Mouse (Mus musculus): ENCODE data around the gene Ttll9. TPM values are rescaled to one million over a fixed set of nuclear protein-coding genes. Genes with fewer than 3 reads are reported as not detected.

The Ttll9 gene
- polyA plus RNA-seq (2014; fragmentation: Illumina TruSeq; extraction: RNeasy Lipid Tissue Mini Kit (QIAGEN cat#74804); ENCODE audit: low read depth, low replicate concordance), result not detected

DNA sequence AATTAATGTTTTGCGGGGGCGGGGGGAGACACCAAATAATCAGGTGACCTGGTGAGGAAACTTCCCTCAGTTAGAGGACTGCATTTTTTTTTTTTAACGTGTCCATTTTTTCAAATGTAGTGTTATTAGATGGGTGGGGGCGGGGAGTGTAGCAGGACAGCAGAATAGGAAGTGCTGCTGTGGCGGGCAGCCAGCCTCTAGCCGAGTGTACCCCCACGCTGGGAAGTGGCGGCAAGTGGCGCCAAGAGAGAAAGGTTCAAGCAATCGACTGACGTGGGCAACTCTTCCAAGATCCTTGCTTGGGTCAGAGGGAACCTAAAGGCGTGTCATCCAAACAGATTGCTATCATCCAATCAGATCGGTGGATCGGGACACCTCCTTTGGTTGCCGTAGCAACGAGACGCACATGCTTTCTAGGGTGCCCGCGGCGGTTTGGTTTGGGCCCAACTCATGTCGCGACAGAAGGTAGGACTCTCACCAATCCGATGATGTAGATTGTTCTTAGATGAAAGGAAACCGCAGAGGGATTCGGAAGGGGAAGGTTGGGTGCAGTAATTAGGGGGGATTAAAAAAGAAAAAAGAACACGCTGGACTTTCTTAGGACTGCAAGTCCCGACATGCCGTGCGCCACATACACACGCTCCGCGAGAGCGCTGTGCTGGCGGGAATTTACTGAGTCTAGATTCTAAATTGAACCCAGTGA, at the start of gene Ttll9:
Ttll9 (plus strand) TSS at position 395 of the 703 bp plus-strand sequence.

DNA sequence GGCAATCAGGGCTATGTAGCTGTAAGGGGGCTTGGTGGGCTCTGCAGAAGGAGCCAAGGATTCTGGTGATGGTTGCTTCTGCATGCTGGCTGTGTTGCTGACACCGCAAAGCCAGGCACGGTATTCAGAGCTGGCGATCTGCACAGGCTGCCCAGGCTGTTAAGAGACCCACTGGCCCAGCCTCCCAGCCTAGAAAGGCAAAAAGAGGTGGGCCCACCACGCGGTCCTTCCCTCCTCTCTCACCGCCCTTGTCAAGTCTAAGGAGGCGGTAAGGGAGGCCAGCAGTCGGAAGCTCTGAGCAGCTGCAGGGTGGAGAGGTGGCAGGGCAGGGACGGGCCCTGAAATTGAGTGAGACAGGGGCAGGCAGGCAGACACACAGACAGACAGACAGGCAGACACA, 29.2 kb upstream of the Ttll9 start, which contains the start of gene Foxs1:
Foxs1 (minus strand) TSS at position 161 of the 400 bp plus-strand sequence.

DNA sequence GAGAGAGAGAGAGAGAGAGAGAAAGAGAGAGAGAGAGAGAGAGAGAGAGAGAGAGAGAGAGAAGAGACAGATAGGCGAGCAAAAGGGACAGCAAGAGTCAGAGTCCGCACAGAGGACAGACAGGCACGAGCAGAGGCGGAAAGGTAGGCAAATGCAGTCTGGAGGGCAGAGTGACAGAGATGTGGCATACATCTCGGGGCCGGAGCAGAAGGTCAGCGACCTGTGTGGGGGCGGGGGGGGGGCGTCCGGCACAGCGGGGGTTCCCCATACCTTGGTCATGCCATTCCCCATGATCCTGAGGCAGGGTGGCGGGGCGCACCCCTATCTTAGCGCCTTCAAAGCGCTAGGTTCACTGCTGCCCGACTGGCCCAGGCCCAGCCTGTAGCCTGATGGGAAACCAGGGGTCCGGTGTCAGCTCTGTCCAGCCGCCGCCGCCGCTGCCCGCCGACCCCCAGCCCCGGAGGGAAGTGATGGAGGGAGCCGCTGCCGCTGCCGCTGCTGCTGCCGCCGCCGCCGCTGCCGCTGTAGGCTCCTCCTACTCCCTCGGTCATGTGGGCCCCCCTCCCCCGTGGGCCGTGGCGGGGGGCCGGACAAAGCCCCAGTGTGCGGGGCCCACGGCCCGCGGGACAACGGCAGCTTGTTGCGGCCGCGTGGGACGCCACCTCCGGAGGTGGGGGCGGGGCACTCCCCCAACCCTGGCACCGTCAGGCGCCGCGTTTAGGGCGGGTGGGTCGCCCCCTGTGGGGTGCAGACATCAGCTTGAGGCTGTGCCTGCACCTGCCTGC, 11.0 kb upstream of the Ttll9 start, which contains the start of gene Dusp15:
Dusp15 (minus strand) TSS at position 634 of the 785 bp plus-strand sequence.

DNA sequence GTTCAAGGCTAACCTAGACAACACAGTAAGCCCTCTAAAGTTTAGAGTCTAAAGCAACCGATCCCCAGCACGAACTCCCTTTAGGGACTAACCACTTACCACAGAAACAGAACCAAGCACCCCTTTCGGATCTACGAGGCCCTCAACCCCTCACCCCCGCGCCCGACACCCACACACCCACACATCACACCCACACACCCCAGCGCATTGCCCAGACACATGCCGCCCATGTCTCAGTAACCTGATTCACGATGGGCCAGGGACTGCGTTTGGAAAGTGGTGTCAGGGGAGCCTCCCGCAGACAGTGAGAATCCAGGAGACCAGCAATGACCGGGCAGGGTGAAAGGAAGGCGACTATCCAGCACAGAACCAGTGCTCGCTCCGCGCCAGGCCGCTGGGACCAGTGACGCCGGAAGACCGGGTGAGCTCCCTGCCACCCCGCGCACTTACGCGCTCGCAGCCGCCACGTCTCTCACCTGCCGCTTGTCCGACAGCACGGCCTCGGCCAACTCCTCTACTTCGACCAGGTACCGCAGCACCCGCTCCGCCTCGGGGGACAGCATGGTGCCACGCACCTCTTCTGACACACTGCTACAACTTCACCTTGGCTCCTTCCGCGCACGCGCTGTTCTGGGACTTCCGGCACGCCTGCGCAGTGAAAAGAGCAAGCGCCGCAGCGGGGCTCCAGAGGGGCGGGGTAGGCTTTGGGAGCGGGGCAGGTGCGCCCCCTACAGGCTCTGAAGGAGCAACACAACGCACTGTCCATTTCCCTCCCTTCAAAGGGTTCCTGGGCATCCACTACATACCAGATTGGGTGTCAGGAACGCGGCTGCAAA, 52.7 kb downstream of the Ttll9 start, which contains the start of gene Pdrg1:
Pdrg1 (minus strand) TSS at position 670 of the 836 bp plus-strand sequence.

DNA sequence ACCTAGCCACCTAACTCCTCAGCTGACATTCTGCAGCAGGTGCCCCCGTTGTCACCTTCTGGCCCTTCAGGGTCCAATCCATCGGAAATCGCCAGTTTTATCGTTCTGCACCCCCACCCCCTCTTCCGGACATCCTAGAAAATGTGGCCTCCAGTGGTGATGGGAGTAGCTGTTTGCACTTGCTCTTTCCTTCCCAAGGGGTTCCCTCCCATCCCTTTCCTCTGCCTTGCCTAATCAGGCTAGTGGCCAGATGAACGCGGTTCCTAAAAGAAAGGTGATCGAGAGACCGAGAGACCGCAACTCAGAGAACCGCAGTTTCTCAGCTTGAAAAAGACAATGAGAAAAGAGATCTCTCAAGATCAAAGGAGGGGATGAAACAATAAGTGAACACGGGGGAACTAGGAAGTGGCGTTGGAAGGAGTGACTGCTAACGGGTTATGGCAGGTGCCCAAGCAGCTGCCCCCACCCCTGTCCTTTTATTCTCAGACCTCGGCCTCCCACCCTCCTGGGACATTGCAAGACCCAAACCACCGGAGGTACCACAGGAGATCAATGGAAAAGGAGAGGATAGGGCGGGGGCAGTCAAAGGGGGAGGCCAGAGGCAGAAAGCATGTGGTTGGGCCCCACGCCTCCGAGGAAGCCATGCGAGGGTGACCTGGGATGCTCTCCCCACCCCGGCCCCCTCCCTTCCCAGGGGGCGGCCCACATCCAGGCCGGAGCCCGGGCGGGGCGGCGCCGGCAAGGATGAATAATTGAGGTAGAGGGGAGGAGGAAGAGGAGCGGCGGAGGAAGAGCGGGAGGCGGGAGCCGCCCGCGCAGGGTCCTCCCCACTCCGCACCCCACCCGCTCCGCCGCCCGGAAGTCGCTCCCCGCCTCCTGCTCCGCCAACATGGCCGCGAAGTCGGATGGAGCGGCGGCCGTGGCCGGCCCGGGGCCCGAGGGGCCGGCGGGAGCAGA, 69.1 kb downstream of the Ttll9 start, which contains the start of gene Xkr7:
Xkr7 (plus strand) TSS at position 727 of the 957 bp plus-strand sequence.

Other genes starting within 250 kb of the Ttll9 start
- gene Id1, start 226.2 kb upstream of the Ttll9 start, polyA plus RNA-seq (2014; fragmentation: Illumina TruSeq; extraction: RNeasy Lipid Tissue Mini Kit (QIAGEN cat#74804); ENCODE audit: low read depth, low replicate concordance), result 27.5 TPM
- not detected for gene Cox4i2, start 208.3 kb upstream of the Ttll9 start, polyA plus RNA-seq (2014; fragmentation: Illumina TruSeq; extraction: RNeasy Lipid Tissue Mini Kit (QIAGEN cat#74804); ENCODE audit: low read depth, low replicate concordance)
- 36.9 TPM for gene Bcl2l1, start 130.8 kb upstream of the Ttll9 start, polyA plus RNA-seq (2014; fragmentation: Illumina TruSeq; extraction: RNeasy Lipid Tissue Mini Kit (QIAGEN cat#74804); ENCODE audit: low read depth, low replicate concordance)
- gene Tpx2, start 114.5 kb upstream of the Ttll9 start, polyA plus RNA-seq (2014; fragmentation: Illumina TruSeq; extraction: RNeasy Lipid Tissue Mini Kit (QIAGEN cat#74804); ENCODE audit: low read depth, low replicate concordance), result 1.5 TPM
- gene Mylk2, start 51.1 kb upstream of the Ttll9 start, polyA plus RNA-seq (2014; fragmentation: Illumina TruSeq; extraction: RNeasy Lipid Tissue Mini Kit (QIAGEN cat#74804); ENCODE audit: low read depth, low replicate concordance), result not detected
- not detected for gene Foxs1, start 29.3 kb upstream of the Ttll9 start, polyA plus RNA-seq (2014; fragmentation: Illumina TruSeq; extraction: RNeasy Lipid Tissue Mini Kit (QIAGEN cat#74804); ENCODE audit: low read depth, low replicate concordance)
- 7.7 TPM for gene Dusp15, start 10.8 kb upstream of the Ttll9 start, polyA plus RNA-seq (2014; fragmentation: Illumina TruSeq; extraction: RNeasy Lipid Tissue Mini Kit (QIAGEN cat#74804); ENCODE audit: low read depth, low replicate concordance)
- gene Pdrg1, start 52.9 kb downstream of the Ttll9 start, polyA plus RNA-seq (2014; fragmentation: Illumina TruSeq; extraction: RNeasy Lipid Tissue Mini Kit (QIAGEN cat#74804); ENCODE audit: low read depth, low replicate concordance), result 54.2 TPM
- gene Xkr7, start 69.4 kb downstream of the Ttll9 start, polyA plus RNA-seq (2014; fragmentation: Illumina TruSeq; extraction: RNeasy Lipid Tissue Mini Kit (QIAGEN cat#74804); ENCODE audit: low read depth, low replicate concordance), result not detected
- gene Ccm2l, start 103.5 kb downstream of the Ttll9 start, polyA plus RNA-seq (2014; fragmentation: Illumina TruSeq; extraction: RNeasy Lipid Tissue Mini Kit (QIAGEN cat#74804); ENCODE audit: low read depth, low replicate concordance), result 1.1 TPM
- gene Hck, start 146.0 kb downstream of the Ttll9 start, polyA plus RNA-seq (2014; fragmentation: Illumina TruSeq; extraction: RNeasy Lipid Tissue Mini Kit (QIAGEN cat#74804); ENCODE audit: low read depth, low replicate concordance), result not detected
- gene Tm9sf4, start 198.8 kb downstream of the Ttll9 start, polyA plus RNA-seq (2014; fragmentation: Illumina TruSeq; extraction: RNeasy Lipid Tissue Mini Kit (QIAGEN cat#74804); ENCODE audit: low read depth, low replicate concordance), result 23.7 TPM